Mouse (Mus musculus) urinary bladder, adult 18-20 months (tissue): ENCODE data around the gene Gm973.
"Not testable (repeated sequence)": the region's sequence is repeated elsewhere in the genome, so short reads cannot be mapped to it uniquely, and the experiment has no call there.

Source experiments
- DNase-seq, 2 experiments: peaks; one replicate each; pipeline ENCODE4 v3.0.0; 2022; ENCODE audit warnings: low spot score in 2 of 2, mixed read lengths in 2 of 2

Gm973 gene

DNA sequence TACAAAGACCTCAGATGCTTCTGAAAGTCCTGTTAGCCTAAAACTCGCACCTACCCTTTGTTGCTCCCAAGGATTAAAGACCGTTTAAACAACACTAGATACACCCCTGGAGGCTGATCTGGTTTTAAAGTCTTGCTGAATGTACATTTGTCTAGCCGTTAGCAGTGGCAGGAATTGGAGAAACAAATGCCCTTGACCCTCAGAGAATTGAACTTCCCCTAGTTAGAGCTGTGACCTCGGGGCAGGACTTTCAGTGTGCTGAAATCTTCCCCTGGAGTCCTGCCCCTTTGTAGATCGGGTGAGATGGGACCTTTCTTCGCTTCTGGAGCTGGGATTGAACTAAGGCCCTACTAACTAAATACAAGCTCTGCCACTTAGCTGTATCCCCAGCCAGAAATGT lies 113.1 kb downstream of the Gm973 start:
- DNase-seq = no peak

GRCm38 (mm10) chr1:59630356-59630755 lies 114.3 kb downstream of the Gm973 start:
- not testable (repeated sequence) for DNase-seq

DNA sequence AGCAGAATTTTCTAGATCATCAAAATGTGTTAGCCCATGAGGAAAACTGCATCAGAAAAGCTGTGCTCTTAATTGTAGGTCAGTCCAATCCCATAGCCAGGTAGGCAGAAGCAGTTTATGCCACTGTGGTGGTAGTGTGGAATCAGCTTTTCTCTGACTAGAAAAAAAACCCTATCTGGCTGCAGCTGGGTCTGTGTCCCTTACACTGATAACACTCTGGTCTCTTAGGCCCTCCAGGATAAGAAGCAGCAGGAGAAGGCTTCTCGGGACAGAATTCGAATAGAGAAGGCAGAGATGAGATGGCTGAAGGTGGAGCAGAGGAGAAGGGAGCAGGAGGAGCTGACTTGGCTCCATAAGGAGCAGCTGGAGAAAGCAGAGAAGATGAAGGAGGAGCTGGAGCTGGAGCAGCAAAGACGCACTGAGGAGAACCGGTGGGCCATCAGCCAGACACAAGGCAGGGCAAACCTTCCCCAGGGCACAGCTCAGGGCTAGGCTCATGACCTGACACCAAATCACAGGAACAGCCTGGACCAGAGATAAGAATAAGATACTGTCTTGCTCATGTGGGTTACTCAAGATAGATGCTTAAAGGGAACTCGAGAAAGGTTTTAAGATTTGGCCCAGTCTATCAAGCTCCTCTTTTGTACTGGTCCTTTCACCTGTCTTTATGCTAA lies 116.1 kb downstream of the Gm973 start:
- DNase-seq = no peak

DNA sequence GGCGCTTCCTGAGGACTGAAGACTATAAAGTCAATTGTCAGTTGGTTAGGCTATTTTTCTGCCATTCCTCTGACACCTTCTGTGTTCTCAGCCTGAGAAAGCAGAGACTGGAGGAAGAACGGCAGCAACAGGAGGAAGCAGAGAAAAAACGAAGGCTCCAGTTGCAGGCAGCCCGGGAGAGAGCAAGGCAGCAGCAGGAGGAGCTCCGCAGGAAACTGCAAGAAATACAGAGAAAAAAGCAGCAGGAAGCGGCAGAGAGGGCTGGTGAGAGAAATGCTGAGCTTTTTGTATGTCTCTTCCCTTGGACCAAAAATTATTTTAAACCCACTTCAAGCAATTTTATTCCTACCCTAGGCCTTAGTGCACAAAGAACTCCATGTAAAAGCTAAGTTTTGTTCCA lies 117.0 kb downstream of the Gm973 start:
- no peak for DNase-seq

- no peak for DNase-seq
Observed at GRCm38 (mm10) chr1:59636349-59636748, 120.3 kb downstream of the Gm973 start.

GRCm38 (mm10) chr1:59638371-59638770 lies 122.3 kb downstream of the Gm973 start:
- no peak for DNase-seq

DNA sequence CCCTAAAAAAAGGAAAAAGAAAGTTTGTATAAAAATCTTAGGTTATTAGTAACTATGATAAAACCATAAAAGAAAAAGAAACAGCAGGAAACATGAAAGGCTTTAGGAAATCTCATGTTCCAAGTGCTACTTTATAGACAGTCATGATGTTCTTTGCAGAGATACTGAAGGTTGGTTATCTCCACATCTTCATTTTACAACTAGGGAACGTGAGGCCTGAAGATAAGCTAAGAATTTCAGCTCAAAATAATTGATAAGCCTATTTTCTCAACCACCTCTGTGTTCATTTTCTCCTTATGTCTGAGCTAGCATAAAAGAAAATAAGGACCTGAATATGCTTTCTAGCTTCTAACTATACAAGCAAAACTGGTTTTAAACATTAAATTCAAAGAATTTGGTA lies 126.4 kb downstream of the Gm973 start:
- DNase-seq = no peak

DNA sequence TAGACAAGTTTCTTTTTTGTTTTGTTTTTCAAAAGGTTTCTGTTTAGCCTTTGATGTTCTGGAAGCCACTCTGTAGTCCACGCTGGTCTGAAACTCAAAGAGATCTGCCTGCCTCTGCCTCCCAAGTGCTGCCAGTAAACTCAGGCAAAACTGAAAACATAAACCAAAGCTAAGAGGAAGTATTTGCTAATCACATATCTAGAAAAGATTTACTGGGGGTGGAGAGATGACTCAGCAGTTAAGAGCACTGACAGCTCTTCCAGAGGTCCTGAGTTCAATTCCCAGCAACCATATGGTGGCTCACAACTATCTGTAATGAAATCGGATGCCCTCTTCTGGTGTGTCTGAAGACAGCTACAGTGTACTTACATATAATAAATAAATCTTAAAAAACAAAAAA lies 130.4 kb downstream of the Gm973 start:
- not testable (repeated sequence) for DNase-seq

DNA sequence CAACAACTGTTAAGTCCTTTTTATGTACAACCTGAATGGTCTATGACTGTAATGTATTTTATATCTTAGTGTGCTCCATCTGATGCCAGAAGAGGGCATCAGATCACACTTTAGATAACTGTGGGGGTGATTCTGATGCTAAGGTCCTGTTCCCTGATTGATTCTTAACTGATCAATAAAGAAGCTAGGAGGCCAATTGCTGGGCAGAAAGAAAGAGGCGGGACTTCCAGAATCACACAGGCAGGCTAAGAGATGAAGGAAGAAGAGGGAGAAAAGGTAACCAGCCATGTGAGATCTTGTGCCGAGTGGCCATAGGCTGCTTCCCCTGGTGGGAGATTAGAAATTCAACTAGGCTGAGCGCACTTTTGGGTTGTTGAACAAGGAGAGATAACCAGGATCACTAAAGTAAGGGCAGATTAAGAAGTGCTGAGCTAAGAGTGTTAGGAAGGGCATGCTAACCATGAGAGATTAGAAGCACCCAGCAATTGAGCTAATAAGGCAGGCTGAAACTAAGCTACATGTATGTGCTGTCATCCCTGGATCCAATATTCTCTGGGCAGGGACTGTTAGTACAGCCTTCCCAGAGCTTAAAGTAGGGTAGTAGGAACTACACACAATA lies 135.2 kb downstream of the Gm973 start:
- no peak for DNase-seq

- no peak for DNase-seq
Observed at GRCm38 (mm10) chr1:59653243-59653911, 137.3 kb downstream of the Gm973 start.

DNA sequence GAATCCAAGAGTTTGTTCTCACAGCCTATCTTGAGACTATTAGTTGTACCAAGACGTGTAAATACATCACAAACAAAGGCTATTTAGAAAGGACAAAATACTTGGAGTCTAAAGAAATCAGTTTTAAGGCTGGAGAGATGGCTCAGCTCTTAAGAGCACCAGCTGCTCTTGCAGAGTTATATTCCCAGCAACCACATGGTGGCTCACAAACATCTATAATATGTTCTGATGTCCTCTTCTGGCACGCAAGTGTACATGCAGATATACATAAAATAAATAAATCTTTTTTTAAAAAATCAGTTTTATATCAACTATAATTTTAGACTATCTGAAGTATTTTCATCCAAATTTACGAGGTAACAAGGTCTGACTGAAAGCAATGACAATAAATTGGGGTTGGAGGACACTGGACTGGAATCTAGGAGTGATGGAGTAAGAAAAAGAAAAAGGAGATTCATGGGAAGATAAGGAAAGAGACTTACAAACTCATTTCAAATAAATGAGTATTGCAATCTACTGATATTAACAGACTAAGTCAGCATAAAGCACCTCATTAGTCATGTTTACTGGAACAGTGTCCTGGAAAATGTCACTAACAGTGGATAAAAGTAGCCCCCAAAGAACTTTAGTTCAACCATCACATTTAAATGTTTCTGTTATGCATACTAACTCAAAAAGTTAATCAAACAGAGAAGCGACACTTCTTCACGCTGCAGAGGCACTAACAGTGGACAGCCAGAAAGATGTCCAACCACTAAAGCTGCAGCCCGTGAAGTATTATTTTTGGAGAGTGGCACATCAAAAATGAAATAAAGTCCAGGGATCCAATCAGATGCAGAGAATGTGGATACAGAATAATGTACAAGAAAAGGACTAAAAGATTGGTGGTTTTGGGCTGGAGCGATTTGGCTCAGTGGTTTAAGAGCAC lies 140.4 kb downstream of the Gm973 start:
- no peak for DNase-seq

GRCm38 (mm10) chr1:59663456-59664135 lies 147.5 kb downstream of the Gm973 start:
- no peak for DNase-seq

DNA sequence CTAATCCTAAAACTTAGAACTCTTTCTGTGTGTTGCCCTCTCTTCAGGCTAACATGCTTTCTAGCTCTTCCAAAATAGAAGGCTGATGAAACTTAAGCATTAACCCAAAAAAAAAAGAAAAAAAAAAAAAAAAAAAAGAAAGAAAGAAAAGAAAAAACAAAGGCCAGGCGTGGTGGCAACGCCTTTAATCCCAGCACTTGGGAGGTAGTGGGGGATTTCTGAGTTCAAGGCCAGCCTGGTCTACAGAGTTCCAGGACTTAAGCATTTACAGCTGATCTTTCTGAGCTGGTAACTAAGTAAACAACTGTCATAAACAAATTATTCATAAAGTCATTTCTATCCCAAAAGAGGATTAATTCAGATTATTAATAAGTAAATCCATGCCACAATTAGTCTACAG lies 152.8 kb downstream of the Gm973 start:
- no peak for DNase-seq

DNA sequence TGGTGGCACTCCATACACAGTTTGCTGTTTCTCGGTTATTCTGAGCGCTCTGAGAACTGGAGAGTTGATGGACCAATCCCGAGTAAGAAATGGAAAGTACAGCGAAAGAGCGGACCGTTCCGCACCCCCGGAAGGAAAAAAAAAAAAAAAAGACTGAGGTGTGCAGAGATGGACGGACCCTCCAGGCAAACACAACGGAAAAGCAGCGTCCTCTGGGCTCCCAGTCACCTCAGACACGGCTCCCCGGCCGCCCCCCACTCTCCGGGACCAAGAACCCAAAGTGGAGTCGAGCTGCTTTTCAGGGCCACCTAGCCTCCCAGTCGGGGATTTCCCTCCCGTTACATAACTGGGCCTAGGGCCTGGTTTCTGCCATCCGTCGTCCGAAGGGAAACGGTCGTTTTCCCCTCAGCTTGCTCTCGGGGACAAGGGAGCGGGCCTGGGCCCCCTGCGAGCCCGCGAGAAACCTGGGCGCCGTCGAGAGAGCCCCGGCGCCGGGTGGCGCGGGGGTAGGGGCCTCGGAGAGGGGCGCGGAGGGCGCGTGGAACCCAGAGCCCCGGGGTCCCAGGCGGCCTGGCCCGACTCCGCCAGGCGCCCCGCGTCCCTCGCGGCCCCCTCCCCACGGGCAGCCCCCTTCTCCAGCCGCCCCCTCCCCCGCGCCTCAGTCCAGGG lies 154.0 kb downstream of the Gm973 start:
- DNase-seq = peak in 1 of 2 experiments; percentile 48

DNA sequence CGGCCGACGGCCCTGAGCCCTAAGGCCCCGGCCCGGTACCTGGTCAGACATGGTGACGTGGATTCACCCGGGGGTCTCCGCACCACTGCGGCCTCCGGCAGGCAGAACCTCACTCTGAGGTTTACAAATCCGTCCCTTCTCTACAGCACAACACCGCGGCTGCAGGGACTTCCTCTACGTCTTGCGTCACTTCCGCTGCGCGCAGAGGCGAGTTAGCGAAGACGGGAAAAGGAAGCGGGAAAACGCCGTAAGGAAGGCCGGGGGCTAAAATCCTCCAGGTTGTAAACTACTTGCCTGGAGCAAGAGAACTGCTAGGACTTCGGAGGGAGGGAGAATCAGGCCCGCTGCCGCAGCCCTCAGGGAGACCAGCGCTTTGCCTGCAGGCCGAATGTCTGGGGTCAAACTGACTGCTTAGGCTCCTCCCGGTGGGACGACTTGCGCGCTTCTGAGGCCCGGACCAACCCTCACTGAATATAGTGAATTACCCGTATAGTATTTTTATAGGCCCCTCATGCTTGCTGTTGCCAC lies 154.6 kb downstream of the Gm973 start, which contains the start of gene Sumo1:
Sumo1 (minus strand) TSS at position 194 of the 528 bp plus-strand sequence.
- DNase-seq = peak; percentile 78 to 80

DNA sequence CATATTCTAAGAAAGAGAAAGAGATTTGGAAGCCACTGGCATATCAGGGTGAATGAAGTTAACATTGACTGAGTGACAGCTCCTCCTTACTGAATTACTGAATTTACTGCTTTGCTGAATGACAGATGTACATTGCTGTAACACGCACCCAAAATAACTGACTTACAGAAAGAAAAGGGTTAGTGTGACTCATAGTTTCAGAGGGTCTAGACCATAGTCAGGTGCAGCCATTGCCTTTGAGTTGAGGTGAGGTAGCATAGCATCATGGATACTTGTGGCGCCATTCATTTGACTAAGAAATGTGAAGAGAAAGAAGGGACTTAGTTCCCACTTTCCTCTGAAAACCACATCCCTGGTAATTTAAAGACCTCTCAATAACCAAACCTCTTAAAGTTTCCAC lies 157.6 kb downstream of the Gm973 start:
- DNase-seq = no peak

DNA sequence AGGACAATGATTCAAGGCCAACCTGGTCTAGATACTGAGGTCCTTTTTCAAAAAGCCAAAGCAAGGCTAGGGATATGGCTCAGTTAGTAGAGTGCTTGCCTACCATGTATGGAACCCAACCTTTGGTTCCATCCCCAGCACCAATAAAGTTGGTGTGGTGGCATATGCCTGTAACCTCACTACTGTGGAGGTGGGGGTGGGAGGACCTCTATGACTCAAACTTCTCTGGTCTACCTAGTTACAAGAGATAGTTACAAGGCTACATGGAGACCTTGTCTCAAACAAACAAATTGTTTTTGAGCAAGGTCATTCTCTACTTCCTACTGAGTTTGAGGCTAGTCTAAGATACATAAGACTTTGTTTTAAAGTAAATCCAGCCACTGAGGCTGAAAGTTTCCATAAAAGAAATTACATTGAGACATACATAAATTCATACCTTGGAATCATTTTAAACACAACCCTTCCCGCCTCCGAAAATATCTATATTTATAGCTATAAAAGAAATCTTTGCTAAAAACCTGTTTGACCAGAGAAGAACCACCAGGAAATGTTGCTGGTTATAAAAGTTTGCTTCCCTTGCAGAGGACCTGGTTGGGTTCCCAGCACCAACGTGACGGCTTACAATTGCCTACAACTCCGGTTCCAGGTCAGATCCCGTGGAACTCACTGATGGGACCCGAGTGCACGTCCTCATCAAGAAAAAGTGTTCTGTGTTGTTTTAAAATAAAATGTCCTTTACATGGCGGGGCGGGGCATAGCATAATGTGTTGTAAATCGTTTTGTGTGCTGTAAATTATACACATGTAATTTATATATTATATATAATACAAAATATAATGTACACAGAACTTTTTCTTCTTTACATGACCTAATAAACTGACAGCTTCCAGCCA lies 168.1 kb downstream of the Gm973 start:
- peak in 1 of 2 experiments; percentile 33 for DNase-seq

DNA sequence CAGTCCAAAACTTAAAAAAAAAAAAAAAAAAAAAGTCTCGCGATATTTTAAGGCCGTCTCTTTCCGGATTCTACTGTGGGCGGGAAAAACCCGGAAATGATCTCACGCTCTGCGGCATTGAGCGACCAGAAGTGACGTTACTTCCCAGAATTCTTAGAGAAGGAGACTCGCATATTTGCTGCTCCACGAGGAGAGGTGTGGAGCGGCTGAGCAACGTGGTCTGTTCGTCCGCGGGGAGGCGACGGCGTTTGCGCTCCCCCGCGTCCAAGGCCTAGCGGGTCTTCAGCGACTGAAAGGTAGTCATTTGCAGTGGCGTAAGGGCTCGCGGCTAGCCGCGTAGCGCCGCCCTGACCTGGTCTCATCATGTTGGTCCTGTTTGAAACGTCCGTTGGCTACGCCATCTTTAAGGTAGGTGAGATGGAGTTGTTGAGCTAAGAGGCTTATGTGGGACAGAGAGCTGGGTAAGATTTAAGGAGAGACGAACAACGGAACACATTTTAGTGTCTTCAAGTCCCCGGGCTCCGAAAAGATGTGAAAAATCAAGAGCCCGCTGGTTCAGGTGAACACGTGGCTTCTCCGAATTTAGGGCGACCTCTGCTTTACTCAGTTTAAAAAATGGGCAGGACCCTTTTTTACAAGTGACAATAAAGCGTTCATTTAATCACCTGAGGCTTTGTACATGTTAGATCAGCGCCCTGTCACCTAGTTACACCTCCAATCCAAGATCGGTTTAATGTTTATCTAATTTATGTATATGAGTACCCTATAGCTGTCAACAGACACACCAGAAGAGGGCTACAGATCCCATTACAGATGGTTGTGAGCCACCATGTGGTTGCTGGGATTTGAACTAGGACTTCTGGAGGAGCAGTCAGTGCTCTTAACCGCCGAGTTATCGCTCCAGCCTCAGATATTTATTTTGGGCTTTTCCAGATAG lies 169.0 kb downstream of the Gm973 start, which contains the start of gene Nop58:
Nop58 (plus strand) TSS at position 153 of the 937 bp plus-strand sequence.
- DNase-seq = peak; percentile 71 to 85
